Mouse (Mus musculus) olfactory bulb, adult 2 months (tissue): ENCODE results near the gene Cntn6.

Experiments used
- CTCF ChIP-seq: fragments of 200-500 bp; IDR thresholded peaks from 2 replicates; pipeline ENCODE4 v1.5.1; 2012; ENCODE audit warnings: low read depth, mild to moderate bottlenecking, low read length, moderate library complexity; ENCODE audit not compliant: insufficient read depth
- POLR2A ChIP-seq: fragments of 200-500 bp; IDR thresholded peaks from 2 replicates; pipeline ENCODE4 v1.6.1; 2012; ENCODE audit warnings: mild to moderate bottlenecking, low read depth, low read length, moderate library complexity; ENCODE audit not compliant: insufficient read depth

GRCm38 (mm10) chr6:104815610-104816009, 323.0 kb downstream of the Cntn6 start:
- TF ChIP-seq CTCF: no peak
- TF ChIP-seq POLR2A: no peak
